Mouse (Mus musculus) myocyte (in vitro differentiated cells): ENCODE measurements around the gene Ppp2r2d. TPM values are rescaled to one million over a fixed set of nuclear protein-coding genes. Genes with fewer than 3 reads are reported as not detected.

Experiments
- H3K27me3 ChIP-seq: one replicate; pipeline ENCODE4 v1.6.1; 2011; ENCODE audit not compliant: control insufficient read depth, insufficient read depth, insufficient read length
- H3K36me3 ChIP-seq: one replicate; pipeline ENCODE4 v1.6.1; 2011; ENCODE audit not compliant: control insufficient read depth, insufficient read depth
- H3K4me2 ChIP-seq: one replicate; pipeline ENCODE4 v1.6.1; 2011; ENCODE audit warnings: low read depth, control low read depth
- H3K4me3 ChIP-seq: one replicate; pipeline ENCODE4 v1.5.1; 2011; ENCODE audit warnings: mild to moderate bottlenecking, control low read depth, moderate library complexity
- H3K79me2 ChIP-seq: one replicate; pipeline ENCODE4 v1.6.1; 2011; ENCODE audit not compliant: control insufficient read depth, insufficient read depth
- H3ac ChIP-seq: one replicate; pipeline ENCODE4 v1.6.1; 2011; ENCODE audit not compliant: control insufficient read depth, insufficient read length
- CEBPB ChIP-seq: IDR thresholded peaks from 2 replicates; pipeline ENCODE4 v1.6.1; 2011; ENCODE audit warnings: mild to moderate bottlenecking, moderate library complexity; ENCODE audit not compliant: poor library complexity, insufficient read depth, severe bottlenecking
- E2F4 ChIP-seq: IDR thresholded peaks from one replicate; pipeline ENCODE4 v1.6.1; 2011; ENCODE audit warnings: mild to moderate bottlenecking, control low read depth, moderate library complexity; ENCODE audit not compliant: insufficient read depth
- MAX ChIP-seq: IDR thresholded peaks from one replicate; pipeline ENCODE4 v1.6.1; 2011; ENCODE audit warnings: low read depth, mild to moderate bottlenecking, control low read depth
- MYOD1 ChIP-seq, 3 experiments: IDR thresholded peaks; one replicate each; pipeline ENCODE4 v1.6.1; 2011; ENCODE audit warnings: control low read depth in 2 of 3, low read depth in 2 of 3, mild to moderate bottlenecking in 2 of 3, moderate library complexity in 1 of 3; ENCODE audit not compliant: insufficient read length in 2 of 3, control insufficient read depth in 1 of 3
- MYOG ChIP-seq, 3 experiments: IDR thresholded peaks; one replicate each; pipeline ENCODE4 v1.6.1; 2011; ENCODE audit warnings: control low read depth in 2 of 3, low read depth in 2 of 3, mild to moderate bottlenecking in 2 of 3; ENCODE audit not compliant: insufficient read length in 2 of 3, control insufficient read depth in 1 of 3, insufficient read depth in 1 of 3
- POLR2A ChIP-seq: IDR thresholded peaks from one replicate; pipeline ENCODE4 v1.6.1; 2011; ENCODE audit warnings: low read depth, mild to moderate bottlenecking, control low read depth, moderate library complexity; ENCODE audit not compliant: insufficient read length
- POLR2AphosphoS2 ChIP-seq: IDR thresholded peaks from one replicate; pipeline ENCODE4 v1.6.1; 2011; ENCODE audit warnings: low read depth, control low read depth; ENCODE audit not compliant: insufficient read length
- REST ChIP-seq: IDR thresholded peaks from one replicate; pipeline ENCODE4 v1.6.1; 2011; ENCODE audit warnings: mild to moderate bottlenecking, control low read depth, moderate library complexity; ENCODE audit not compliant: insufficient read depth, insufficient read length
- SRF ChIP-seq: IDR thresholded peaks from one replicate; pipeline ENCODE4 v1.6.1; 2011; ENCODE audit warnings: low read depth; ENCODE audit not compliant: control insufficient read depth, insufficient read length
- TCF12 ChIP-seq: IDR thresholded peaks from one replicate; pipeline ENCODE4 v1.6.1; 2011; ENCODE audit warnings: mild to moderate bottlenecking, control low read depth; ENCODE audit not compliant: poor library complexity, insufficient read depth, severe bottlenecking
- TCF3 ChIP-seq: IDR thresholded peaks from one replicate; pipeline ENCODE4 v1.6.1; 2011; ENCODE audit warnings: low read depth, control low read depth; ENCODE audit not compliant: insufficient read length
- USF1 ChIP-seq: IDR thresholded peaks from one replicate; pipeline ENCODE4 v1.6.1; 2011; ENCODE audit warnings: low read depth, mild to moderate bottlenecking, control low read depth, moderate library complexity
- polyA plus RNA-seq: library from polyadenylated mRNA; unstranded; fragments of >200 nt; fragmentation: generic; extraction: Trizol; gene quantifications from one replicate; pipeline ENCODE4 v1.2.1, GENCODE M21; 2012; ENCODE audit warnings: missing spikeins

Gene Ppp2r2d
- polyA plus RNA-seq = 23.0 TPM

- peaks cover 45% of the 10 kb centered on the region for H3K79me2 ChIP-seq
- H3K36me3 ChIP-seq = peaks cover 5% of the 10 kb centered on the region
- TF ChIP-seq TCF12 (no peak), POLR2AphosphoS2 (peak; percentile 88), MYOG (IDR thresholded peaks at IDR 0.05; ENCODE audit: control insufficient read depth in 1 of 3, insufficient read depth in 1 of 3, insufficient read length in 2 of 3, low read depth in 2 of 3) (no peak), E2F4 (peak; percentile 37), SRF (no peak), MYOD1 (IDR thresholded peaks at IDR 0.05; ENCODE audit: control insufficient read depth in 1 of 3, insufficient read length in 2 of 3, low read depth in 2 of 3) (no peak), TCF3 (no peak), POLR2A (peak; percentile 87), REST (no peak), MAX (no peak), USF1 (no peak), CEBPB (no peak)
- no peaks in the 10 kb centered on the region for H3K27me3 ChIP-seq
- peak within 1 kb of the TSS; percentile 98 for H3K4me2 ChIP-seq
- peak within 1 kb of the TSS; percentile 65 for H3K4me3 ChIP-seq
- peak within 1 kb of the TSS; percentile 89 for H3ac ChIP-seq
These were observed at the start of gene Ppp2r2d, which contains the start of gene Mapk1ip1 for GRCm38 (mm10) chr7:138845544-138846391. Ppp2r2d (plus strand) TSS chr7:138846079. Mapk1ip1 (minus strand) TSS chr7:138846273.

- Histone ChIP-seq H3K4me2 (peak overlapping the region; percentile 6), H3K27me3 (no peaks in the 10 kb centered on the region), H3K4me3 (no peak overlapping the region), H3K79me2 (no peaks in the 10 kb centered on the region), H3ac (no peak overlapping the region), H3K36me3 (no peaks in the 10 kb centered on the region)
- TF ChIP-seq POLR2A = no peak
- no peak for TF ChIP-seq USF1
These were observed 42.5 kb upstream of the Ppp2r2d start for GRCm38 (mm10) chr7:138803386-138803785.

- no peak for TF ChIP-seq POLR2AphosphoS2
- TF ChIP-seq POLR2A = no peak
- no peak overlapping the region for H3ac ChIP-seq
- no peaks in the 10 kb centered on the region for H3K79me2 ChIP-seq
- H3K4me2 ChIP-seq = no peak overlapping the region
- no peaks in the 10 kb centered on the region for H3K36me3 ChIP-seq
- no peak overlapping the region for H3K4me3 ChIP-seq
- no peaks in the 10 kb centered on the region for H3K27me3 ChIP-seq
These were observed 38.7 kb upstream of the Ppp2r2d start for GRCm38 (mm10) chr7:138807146-138807545.

- H3K4me2 ChIP-seq = no peak overlapping the region
- H3K36me3 ChIP-seq = no peaks in the 10 kb centered on the region
- H3ac ChIP-seq = no peak overlapping the region
- H3K27me3 ChIP-seq = no peaks in the 10 kb centered on the region
- no peak overlapping the region for H3K4me3 ChIP-seq
- TF ChIP-seq MAX = no peak
- TF ChIP-seq SRF = no peak
- TF ChIP-seq MYOG (IDR thresholded peaks at IDR 0.05; ENCODE audit: control insufficient read depth in 1 of 3, insufficient read depth in 1 of 3, insufficient read length in 2 of 3, low read depth in 2 of 3) = no peak
- no peak for TF ChIP-seq CEBPB
- no peak for TF ChIP-seq POLR2AphosphoS2
- no peak for TF ChIP-seq E2F4
- TF ChIP-seq MYOD1 (IDR thresholded peaks at IDR 0.05; ENCODE audit: control insufficient read depth in 1 of 3, insufficient read length in 2 of 3, low read depth in 2 of 3) = no peak
- TF ChIP-seq USF1 = no peak
- TF ChIP-seq REST = no peak
- TF ChIP-seq TCF3 = no peak
- TF ChIP-seq POLR2A = no peak
- TF ChIP-seq TCF12 = no peak
- no peaks in the 10 kb centered on the region for H3K79me2 ChIP-seq
These were observed 32.5 kb upstream of the Ppp2r2d start for GRCm38 (mm10) chr7:138813213-138813875.

GRCm38 (mm10) chr7:138818314-138818713 lies 27.6 kb upstream of the Ppp2r2d start:
- H3K4me2 ChIP-seq = no peak overlapping the region
- H3K79me2 ChIP-seq = no peaks in the 10 kb centered on the region
- H3K4me3 ChIP-seq = no peak overlapping the region
- no peak overlapping the region for H3ac ChIP-seq
- no peaks in the 10 kb centered on the region for H3K36me3 ChIP-seq
- H3K27me3 ChIP-seq = no peaks in the 10 kb centered on the region
- TF ChIP-seq MAX = no peak
- no peak for TF ChIP-seq MYOD1 (IDR thresholded peaks at IDR 0.05; ENCODE audit: control insufficient read depth in 1 of 3, insufficient read length in 2 of 3, low read depth in 2 of 3)
- no peak for TF ChIP-seq REST
- TF ChIP-seq TCF3 = no peak
- TF ChIP-seq POLR2AphosphoS2 = no peak
- TF ChIP-seq CEBPB = no peak
- no peak for TF ChIP-seq USF1
- no peak for TF ChIP-seq MYOG (IDR thresholded peaks at IDR 0.05; ENCODE audit: control insufficient read depth in 1 of 3, insufficient read depth in 1 of 3, insufficient read length in 2 of 3, low read depth in 2 of 3)
